Mouse (Mus musculus): ENCODE results near the gene Foxa1.

Foxa1 gene

GRCm38 (mm10) chr12:57545371-57546241 is 1.1 kb downstream of the Foxa1 start:
- no peaks in the 10 kb centered on the region for H3K36me3 ChIP-seq (ENCODE audit: control insufficient read depth, insufficient read depth, low read length, poor library complexity, severe bottlenecking)
- DNase-seq (ENCODE audit: low read depth, low spot score): no peak
- H3K27me3 ChIP-seq (ENCODE audit: control insufficient read depth, insufficient read depth, low read length, poor library complexity, severe bottlenecking): peaks cover 8% of the 10 kb centered on the region

GRCm38 (mm10) chr12:57544641-57545370 is 1.9 kb downstream of the Foxa1 start:
- Histone ChIP-seq H3K36me3 (ENCODE audit: control insufficient read depth, insufficient read depth, low read length, poor library complexity, severe bottlenecking) (no peaks in the 10 kb centered on the region), H3K27me3 (ENCODE audit: control insufficient read depth, insufficient read depth, low read length, poor library complexity, severe bottlenecking) (peaks cover 8% of the 10 kb centered on the region)
- DNase-seq (ENCODE audit: low read depth, low spot score): no peak

- no peak for DNase-seq (ENCODE audit: low read depth, low spot score)
- Histone ChIP-seq H3K27me3 (ENCODE audit: control insufficient read depth, insufficient read depth, low read length, poor library complexity, severe bottlenecking) (peaks cover 8% of the 10 kb centered on the region), H3K36me3 (ENCODE audit: control insufficient read depth, insufficient read depth, low read length, poor library complexity, severe bottlenecking) (no peaks in the 10 kb centered on the region)
These were observed 3.1 kb downstream of the Foxa1 start for GRCm38 (mm10) chr12:57543627-57543991.

GRCm38 (mm10) chr12:57542746-57543626 is 3.7 kb downstream of the Foxa1 start:
- no peaks in the 10 kb centered on the region for H3K36me3 ChIP-seq (ENCODE audit: control insufficient read depth, insufficient read depth, low read length, poor library complexity, severe bottlenecking)
- no peak for DNase-seq (ENCODE audit: low read depth, low spot score)
- peaks cover 8% of the 10 kb centered on the region for H3K27me3 ChIP-seq (ENCODE audit: control insufficient read depth, insufficient read depth, low read length, poor library complexity, severe bottlenecking)

GRCm38 (mm10) chr12:57541931-57542745 is 4.6 kb downstream of the Foxa1 start:
- DNase-seq (ENCODE audit: low read depth, low spot score): no peak
- Histone ChIP-seq H3K36me3 (ENCODE audit: control insufficient read depth, insufficient read depth, low read length, poor library complexity, severe bottlenecking) (no peaks in the 10 kb centered on the region), H3K27me3 (ENCODE audit: control insufficient read depth, insufficient read depth, low read length, poor library complexity, severe bottlenecking) (peaks cover 8% of the 10 kb centered on the region)

- Histone ChIP-seq H3K36me3 (ENCODE audit: control insufficient read depth, insufficient read depth, low read length, poor library complexity, severe bottlenecking) (no peaks in the 10 kb centered on the region), H3K27me3 (ENCODE audit: control insufficient read depth, insufficient read depth, low read length, poor library complexity, severe bottlenecking) (peaks cover 8% of the 10 kb centered on the region)
- DNase-seq (ENCODE audit: low read depth, low spot score): no peak
These were observed 5.6 kb downstream of the Foxa1 start for GRCm38 (mm10) chr12:57541118-57541517.

- no peak for DNase-seq (ENCODE audit: low read depth, low spot score)
- Histone ChIP-seq H3K27me3 (ENCODE audit: control insufficient read depth, insufficient read depth, low read length, poor library complexity, severe bottlenecking) (peaks cover 6% of the 10 kb centered on the region), H3K36me3 (ENCODE audit: control insufficient read depth, insufficient read depth, low read length, poor library complexity, severe bottlenecking) (no peaks in the 10 kb centered on the region)
These were observed 7.1 kb downstream of the Foxa1 start for GRCm38 (mm10) chr12:57539551-57539985.

- H3K27me3 ChIP-seq (ENCODE audit: control insufficient read depth, insufficient read depth, low read length, poor library complexity, severe bottlenecking): peaks cover 4% of the 10 kb centered on the region
- no peaks in the 10 kb centered on the region for H3K36me3 ChIP-seq (ENCODE audit: control insufficient read depth, insufficient read depth, low read length, poor library complexity, severe bottlenecking)
- no peak for DNase-seq (ENCODE audit: low read depth, low spot score)
These were observed 7.8 kb downstream of the Foxa1 start for GRCm38 (mm10) chr12:57538588-57539550.

- H3K27me3 ChIP-seq (ENCODE audit: control insufficient read depth, insufficient read depth, low read length, poor library complexity, severe bottlenecking): peaks cover 4% of the 10 kb centered on the region
- H3K36me3 ChIP-seq (ENCODE audit: control insufficient read depth, insufficient read depth, low read length, poor library complexity, severe bottlenecking): no peaks in the 10 kb centered on the region
- DNase-seq (ENCODE audit: low read depth, low spot score): no peak
These were observed 8.7 kb downstream of the Foxa1 start for GRCm38 (mm10) chr12:57537791-57538587.

- Histone ChIP-seq H3K36me3 (ENCODE audit: control insufficient read depth, insufficient read depth, low read length, poor library complexity, severe bottlenecking) (no peaks in the 10 kb centered on the region), H3K27me3 (ENCODE audit: control insufficient read depth, insufficient read depth, low read length, poor library complexity, severe bottlenecking) (peaks cover 4% of the 10 kb centered on the region; the same call in 1 of the 2 replicates)
- no peak for DNase-seq (ENCODE audit: low read depth, low spot score)
These were observed 9.6 kb downstream of the Foxa1 start for GRCm38 (mm10) chr12:57536909-57537670.

- no peaks in the 10 kb centered on the region for H3K36me3 ChIP-seq (ENCODE audit: control insufficient read depth, insufficient read depth, low read length, poor library complexity, severe bottlenecking)
- no peak for DNase-seq (ENCODE audit: low read depth, low spot score)
These were observed 10.4 kb downstream of the Foxa1 start for GRCm38 (mm10) chr12:57536056-57536908.

More at GRCm38 (mm10) chr12:57536056-57536908, 10.4 kb downstream of the Foxa1 start:
- peaks cover 2% of the 10 kb centered on the region; the same call in 1 of the 2 replicates for H3K27me3 ChIP-seq (ENCODE audit: control insufficient read depth, insufficient read depth, low read length, poor library complexity, severe bottlenecking)

Data from splenic B cell, adult 2 months (primary cell).